ENCODE assay signal across 26 mouse cellular contexts in genomic region chr2:73045505-73045904, GRCm38 (mm10). TPM values are rescaled to one million over a fixed set of nuclear protein-coding genes. Genes with fewer than 3 reads are reported as not detected.
"Had no signal": no experiment of that assay in that cellular context is flagged by ENCODE, and none has a peak within 500 bp of the region (broad histone marks: within the 10 kb centered on the region; RNA-seq: fewer than 3 reads in every experiment).

No protein-coding gene starts in this region.

- DNase-seq: lung, embryonic 14.5 days; lung, postnatal 10 days; lung, postnatal 4 days; midbrain, embryonic 14.5 days; retina, postnatal 1 day; right cerebral cortex, adult 18-20 months; right cerebral cortex, postnatal 25 days; right cerebral cortex, postnatal 4 days; spleen, adult 18-20 months; thymus, adult 18-20 months; thymus, postnatal 14 days; thymus, postnatal 36 days had no signal

- H3K27me3 ChIP-seq: neural tube, embryonic 13.5 days; neural tube, embryonic 15.5 days had no signal

- H3K4me3 ChIP-seq: midbrain, embryonic 10.5 days; midbrain, embryonic 12.5 days; myocyte; neural tube, embryonic 13.5 days; neural tube, embryonic 15.5 days had no signal

- H3K9me3 ChIP-seq: midbrain, embryonic 10.5 days; midbrain, embryonic 12.5 days; neural tube, embryonic 13.5 days; neural tube, embryonic 15.5 days had no signal

- H3K9ac ChIP-seq: lung, embryonic 14.5 days; midbrain, embryonic 12.5 days; neural tube, embryonic 13.5 days; neural tube, embryonic 15.5 days had no signal

- H3K36me3 ChIP-seq: midbrain, embryonic 10.5 days; midbrain, embryonic 12.5 days; neural tube, embryonic 13.5 days; neural tube, embryonic 15.5 days had no signal

- H3K4me2 ChIP-seq: lung, embryonic 14.5 days; midbrain, embryonic 12.5 days; neural tube, embryonic 13.5 days; neural tube, embryonic 15.5 days had no signal

- ATAC-seq: midbrain, embryonic 16.5 days had no signal

- H3K4me1 ChIP-seq: neural tube, embryonic 13.5 days had no signal

- H3K27ac ChIP-seq: midbrain, embryonic 10.5 days; midbrain, embryonic 12.5 days; neural tube, embryonic 13.5 days had no signal

RNA-seq across cellular contexts. Expression of gene Gm11084, which starts 59.0 kb away (rescaled TPM):
- total RNA-seq: megakaryocyte, adult 5-6 weeks; megakaryocyte-erythroid progenitor cell, adult 5-6 weeks had no signal
- polyA plus RNA-seq: lung, embryonic 14.5 days; lung, embryonic 16.5 days; midbrain, embryonic 10.5 days; midbrain, embryonic 12.5 days; midbrain, embryonic 14.5 days; midbrain, embryonic 16.5 days; myocyte; neural tube, embryonic 11.5 days; neural tube, embryonic 13.5 days; neural tube, embryonic 15.5 days; small intestine, adult 2 months; stomach, embryonic 14.5 days; stomach, embryonic 16.5 days; thymus, postnatal 0 days had no signal
